Mouse (Mus musculus): Measurements from ENCODE around the gene Pycr2.

DNA sequence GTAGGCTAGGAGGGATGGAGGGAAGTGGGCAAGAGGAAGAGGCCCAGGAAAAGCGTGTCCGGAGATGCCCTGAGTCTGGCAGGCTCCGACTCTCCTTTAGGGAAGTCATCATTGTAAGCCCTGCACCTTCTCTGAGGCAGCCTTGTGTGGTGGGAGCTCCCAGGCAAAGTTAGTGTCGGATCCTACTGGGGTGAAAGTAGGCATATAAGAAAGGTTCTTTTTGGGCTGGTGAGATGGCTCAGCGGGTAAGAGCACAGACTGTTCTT lies 655 bp downstream of the Pycr2 start:
- TF ChIP-seq POLR2A (IDR thresholded peaks at IDR 0.05; ENCODE audit: low read depth, low read length): no peak
- TF ChIP-seq CTCF (IDR thresholded peaks at IDR 0.05; ENCODE audit: extremely low read depth, insufficient read length, insufficient replicate concordance, low read depth, low read length): no peak

Measured in small intestine, adult 2 months (tissue).